Mouse (Mus musculus) c-Kit-positive CD71-positive TER-119-positive erythroid progenitor cells, embryonic 14.5 days (primary cell): Measurements from ENCODE around the gene Hhat.
A peak's percentile ranks its signal among the peaks of the same experiment; 100 is the strongest.

Experiments used
- DNase-seq: peaks from one replicate; pipeline ENCODE4 v3.0.0-alpha.2; 2013; ENCODE audit warnings: low spot score

Gene Hhat

GRCm38 (mm10) chr1:192770495-192771331 lies at the start of gene Hhat:
Gene Hhat, minus strand, starts transcription at chr1:192771223.
- DNase-seq: no peak

DNA sequence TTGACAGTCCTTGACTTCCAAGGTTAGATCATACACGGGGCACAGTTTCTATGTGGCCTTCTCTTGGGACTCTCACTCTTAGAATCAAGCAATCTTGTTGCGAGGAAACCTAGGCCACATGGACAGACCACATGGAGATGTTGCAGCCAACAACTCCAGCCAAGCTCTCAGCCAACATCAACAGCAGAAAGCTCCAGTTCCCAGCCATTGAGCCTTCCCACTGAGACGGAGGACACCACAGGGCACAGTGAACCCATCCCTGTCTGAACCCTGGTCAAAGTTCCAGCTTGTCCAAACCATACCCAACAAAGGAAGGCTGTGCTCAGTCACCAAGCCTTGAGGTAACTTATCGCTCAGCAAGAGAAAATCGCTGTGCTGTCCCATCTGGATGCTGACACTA lies 47.3 kb upstream of the Hhat start:
- no peak for DNase-seq

- DNase-seq: no peak
Measured at GRCm38 (mm10) chr1:192815789-192816188, 44.8 kb upstream of the Hhat start.

DNA sequence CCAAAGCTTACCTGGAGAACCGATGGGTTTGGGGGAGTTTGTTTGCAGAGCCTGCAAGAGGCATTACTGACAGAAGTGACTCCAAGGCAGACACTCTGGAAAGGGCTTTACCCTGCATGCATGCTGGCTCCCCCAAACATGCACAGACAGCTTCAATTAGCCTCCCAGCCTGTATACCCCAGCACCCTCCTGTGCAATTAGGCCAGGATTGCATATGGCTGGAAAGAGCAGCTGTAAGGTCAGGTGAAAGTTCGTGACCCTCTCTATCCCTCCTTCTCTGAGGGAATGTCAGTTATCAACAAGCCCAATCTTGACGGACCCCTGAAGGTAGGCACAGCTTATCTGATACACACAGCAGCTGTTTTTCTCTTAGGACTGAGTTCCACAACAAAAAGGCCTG lies 43.7 kb upstream of the Hhat start:
- no peak for DNase-seq

DNA sequence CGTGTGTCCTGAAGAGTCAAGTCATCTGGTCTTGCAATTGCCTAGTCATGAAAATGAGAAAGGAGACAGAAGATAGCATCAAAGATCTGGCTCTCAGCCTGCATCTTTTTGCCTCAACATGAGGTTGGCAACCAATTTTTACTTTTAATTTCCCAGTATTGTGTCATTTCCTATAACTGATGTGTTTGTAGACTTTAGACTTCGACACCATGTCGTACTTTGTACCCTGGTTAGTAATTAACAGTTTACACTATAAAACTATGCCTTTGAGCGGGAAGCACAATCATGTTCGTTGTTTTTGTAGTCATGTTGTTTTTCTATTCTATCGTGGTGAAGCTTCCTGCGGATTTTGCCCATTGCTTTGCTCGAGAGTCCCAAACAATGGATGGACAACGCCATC lies 41.7 kb upstream of the Hhat start:
- no peak for DNase-seq

- DNase-seq: no peak
Measured at GRCm38 (mm10) chr1:192812290-192812689, 41.3 kb upstream of the Hhat start.

- DNase-seq: no peak
Measured at GRCm38 (mm10) chr1:192806168-192807157, 35.4 kb upstream of the Hhat start.

DNA sequence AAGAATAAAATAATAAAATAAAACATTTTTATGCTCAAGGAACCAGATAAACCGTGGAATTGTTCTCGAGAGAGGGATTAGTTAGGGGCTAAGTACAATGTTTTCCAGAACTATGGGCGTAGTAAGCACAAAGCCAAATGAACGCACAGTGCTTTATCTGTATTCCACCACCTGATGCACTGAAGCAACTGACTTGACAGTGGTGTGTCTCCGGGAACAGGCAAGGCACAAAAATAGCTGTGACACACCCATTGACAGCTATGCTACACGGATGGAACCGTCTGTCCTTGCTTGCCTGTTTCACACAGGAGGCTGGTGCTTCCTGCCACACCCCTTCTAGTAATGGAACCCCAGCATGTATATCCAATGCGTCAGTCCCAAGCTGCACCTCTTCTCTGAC lies 29.3 kb upstream of the Hhat start:
- peak; percentile 34 for DNase-seq

DNA sequence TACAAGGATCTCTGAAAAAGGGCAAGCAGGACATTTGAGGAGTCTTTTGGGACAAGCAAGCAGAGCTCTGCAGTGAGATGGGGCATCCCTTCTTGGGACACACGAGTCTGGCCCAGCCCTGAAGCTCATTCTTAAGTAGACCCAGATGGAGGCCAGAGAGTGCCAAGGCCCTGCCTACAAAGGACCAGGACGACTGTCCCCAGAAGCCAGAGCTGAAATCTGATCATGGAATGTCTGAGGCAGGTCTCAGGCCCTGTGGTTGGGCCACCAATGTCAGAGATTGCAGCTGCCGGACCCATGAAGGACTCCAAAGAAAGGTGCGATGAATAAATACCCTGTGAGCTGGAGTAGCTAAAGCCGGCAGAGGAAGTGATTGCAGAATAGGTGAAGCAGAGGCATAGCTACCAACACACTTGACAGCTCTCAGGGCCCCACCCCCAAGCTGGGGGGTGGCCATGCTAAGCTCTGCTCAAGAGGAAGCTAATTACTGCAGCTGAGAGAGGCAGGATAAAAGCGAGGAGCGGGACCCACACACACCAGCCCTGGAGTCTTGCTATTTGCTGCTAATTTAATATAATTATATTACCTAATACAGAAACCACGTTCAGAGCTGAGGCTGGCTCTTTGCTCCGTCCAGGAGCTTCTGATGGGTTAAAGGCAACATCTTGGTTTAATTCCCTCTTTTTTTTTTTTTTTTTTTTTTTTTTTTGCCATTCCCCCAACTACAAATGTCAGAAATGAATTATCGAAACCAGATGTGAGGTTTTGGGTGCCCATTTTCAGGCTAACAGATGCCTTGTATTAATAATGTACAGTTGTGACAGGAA lies 28.4 kb upstream of the Hhat start:
- DNase-seq: no peak

DNA sequence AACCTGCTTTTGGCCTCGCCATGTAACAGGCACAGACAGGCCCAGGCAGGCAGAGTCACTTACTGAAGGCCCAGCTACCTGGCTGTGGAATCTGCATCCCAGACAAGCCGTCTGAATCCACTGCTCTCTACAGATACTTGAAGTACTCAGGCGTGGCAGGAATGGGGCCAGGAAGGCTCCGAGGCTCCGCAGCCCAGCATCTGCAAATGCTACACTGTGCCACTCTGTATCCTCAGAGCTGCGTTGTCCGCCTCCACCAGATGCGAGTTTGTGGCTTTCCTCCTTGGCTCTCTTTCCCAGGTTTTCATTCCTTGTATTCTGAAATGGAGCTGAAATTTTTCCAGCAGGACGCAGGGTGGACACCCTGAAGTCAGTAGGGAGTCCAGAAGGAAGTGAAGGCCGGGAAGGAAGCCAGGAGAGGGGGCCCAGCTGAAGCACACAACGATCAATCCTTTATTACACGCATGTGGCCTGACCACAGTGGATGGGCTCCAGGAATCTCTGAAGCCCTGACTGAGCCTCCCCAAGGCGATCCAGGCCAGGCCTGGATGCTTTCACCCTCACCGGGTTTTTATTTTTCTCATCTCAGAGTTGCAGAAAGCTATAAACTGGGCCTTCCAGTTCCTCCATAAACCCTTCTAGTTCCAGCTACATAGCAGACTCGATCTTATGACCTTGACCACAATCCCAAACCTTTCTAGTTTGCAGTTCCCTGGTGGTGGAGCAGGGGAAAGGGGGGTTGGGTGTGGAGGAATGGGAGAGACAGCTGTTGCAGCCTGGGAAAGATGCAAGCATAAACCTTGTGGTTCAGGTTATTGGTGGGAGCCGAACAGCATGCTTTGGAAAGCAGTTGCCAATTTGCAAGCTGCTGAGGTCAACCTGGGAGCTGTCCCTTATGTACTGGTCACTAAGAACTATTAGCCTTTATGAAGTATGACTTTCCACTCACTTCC lies 27.5 kb upstream of the Hhat start:
- DNase-seq: no peak

DNA sequence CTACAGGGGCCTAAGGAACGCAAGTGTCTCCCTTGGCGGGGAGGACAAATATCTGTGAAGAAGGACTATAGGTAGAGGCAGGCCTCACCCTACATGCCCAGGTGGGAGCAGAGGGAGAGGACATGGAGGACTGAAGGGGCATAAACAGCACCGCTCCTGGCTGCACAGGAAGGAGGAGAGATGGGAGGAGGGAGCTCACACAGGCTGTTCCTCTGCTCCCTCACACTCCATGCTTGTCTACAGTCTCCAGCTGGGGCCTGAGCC lies 25.9 kb upstream of the Hhat start:
- DNase-seq: no peak

DNA sequence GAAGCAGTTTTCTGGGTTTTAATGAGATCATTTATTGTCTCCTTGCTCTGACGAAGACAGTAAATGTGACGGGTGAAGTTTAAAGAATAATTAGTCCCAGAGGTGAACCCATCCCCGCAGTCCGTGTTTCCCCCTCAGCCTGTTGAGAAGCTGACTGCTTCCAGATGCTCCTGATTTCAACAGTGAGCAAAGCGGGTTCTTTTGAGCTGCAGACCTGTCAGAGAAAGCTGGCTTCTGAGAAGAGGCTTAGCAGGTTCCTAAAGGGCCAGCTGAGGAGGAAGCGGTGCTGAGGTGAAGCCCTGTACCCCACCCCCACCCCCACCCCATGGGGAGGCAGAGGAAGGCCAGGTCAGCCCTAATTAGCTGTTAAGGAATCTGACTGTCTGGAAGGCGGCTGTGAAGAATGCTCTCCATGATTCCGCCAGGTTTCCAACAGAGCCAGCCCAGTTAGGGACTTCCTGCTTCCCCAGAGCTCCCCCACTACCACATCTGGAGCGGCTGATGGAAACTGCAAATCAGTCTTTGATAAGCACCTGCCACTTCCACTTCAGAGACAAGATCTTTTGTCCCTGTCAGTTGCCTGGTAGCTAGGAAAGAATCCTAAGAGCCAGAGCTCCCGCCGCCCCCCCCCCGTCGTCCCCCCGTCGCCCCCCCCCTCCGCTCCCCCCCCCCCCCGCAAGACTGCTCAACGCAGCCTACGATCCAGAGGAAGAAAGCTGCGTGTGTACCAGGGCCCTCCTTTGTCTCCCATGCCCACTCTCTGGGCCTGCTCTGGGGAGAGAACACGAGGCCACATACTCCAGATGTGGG lies 25.4 kb upstream of the Hhat start:
- DNase-seq: no peak

DNA sequence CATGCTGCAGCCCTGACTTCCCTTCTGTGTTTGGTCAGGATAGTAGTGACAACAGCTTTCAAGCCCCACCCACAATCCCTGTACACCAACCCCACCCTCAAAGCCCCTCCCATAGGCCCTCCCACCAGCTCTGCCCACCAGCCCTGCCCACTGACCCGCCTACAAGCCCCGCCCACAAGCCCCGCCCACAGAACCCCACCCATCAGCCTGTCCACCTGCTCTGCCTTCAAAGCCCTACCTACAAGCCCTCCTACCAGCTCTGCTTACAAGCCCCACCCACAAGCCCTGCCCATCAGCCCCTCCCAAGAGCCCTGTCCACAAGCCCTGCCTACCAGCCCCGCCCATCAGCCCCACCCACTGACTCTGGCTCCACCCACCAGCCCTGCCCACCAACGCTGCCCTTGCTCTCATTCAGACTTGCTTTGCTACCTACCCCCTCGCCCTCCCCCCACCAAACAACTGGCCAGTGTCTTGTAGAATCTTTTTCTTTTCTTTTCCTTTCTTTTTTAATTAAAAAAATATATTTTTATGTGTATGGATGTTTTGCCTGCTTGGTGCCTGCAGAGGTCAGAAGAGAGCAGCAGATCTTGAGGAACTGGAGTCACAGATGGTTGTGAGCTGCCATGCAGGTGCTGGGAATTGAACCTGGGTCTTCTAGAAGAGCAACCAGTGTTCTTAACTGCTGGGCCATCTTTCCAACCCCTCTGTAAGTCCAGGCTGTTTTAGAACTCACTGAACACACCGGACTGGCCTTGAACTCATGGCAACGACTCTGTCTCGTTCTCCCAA lies 24.1 kb upstream of the Hhat start:
- DNase-seq: peak; percentile 38

DNA sequence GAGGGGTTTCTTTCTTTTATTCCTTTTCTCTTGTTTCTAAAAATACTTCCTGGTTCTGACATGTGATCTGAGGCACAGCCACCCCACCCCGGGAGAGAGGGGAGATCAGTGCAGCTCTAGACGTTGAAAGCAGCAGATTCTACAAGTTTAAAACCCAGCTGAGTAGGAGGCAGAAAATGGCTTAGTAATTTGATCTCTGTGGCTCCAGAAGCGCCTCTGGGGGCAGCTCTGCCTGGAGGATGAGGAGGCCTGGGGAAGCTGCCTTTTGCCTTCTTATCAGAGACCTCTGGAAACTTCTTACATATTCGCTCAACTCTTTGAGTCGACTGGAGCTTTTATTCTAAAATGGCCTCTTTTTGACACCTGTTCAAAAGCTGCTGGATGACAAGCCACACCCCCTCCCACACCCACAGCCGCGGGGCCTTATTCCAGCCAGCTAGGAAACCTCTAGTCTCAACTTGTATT lies 20.9 kb upstream of the Hhat start:
- no peak for DNase-seq

GRCm38 (mm10) chr1:192790442-192790841 lies 19.4 kb upstream of the Hhat start:
- peak; percentile 23 for DNase-seq

DNA sequence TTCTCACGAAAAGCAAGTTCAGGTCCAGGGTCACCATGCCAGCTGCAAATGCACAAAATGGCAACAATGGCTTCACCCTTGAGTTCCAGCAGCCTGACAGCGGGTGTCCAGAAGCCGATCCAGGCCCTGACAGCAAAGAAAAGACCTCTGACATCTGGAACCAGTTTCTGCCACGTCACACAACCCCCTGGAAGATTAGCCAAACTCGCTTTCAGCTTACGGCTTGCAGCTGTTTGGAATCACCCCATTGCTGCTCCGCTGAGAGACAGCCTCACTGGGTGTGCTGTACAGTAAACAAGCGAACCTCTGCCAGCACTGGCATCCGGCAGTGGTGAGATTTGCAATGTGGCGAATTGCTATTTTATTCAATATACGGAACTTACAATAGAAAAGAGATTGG lies 18.8 kb upstream of the Hhat start:
- no peak for DNase-seq

DNA sequence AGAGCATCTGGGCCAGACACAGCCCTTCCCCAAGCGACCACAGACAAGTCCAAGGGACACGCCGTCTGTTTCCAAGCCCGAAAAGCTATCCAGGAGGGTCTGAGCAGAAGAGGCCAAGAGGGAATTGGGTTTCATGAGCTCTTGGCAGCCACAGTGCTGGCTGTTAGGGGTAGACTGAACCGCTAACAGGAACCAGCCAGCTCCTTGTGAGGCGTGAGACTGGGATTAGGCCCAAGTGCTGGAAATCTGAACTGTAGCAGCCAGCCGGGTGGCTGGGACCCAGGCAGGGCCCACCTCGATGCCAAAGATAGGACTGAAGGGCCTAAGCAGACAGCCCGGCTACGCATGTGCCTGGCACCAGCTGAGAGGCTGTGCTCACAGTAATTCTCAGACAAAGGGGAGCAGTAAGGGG lies 18.1 kb upstream of the Hhat start:
- DNase-seq: no peak

GRCm38 (mm10) chr1:192786194-192786593 lies 15.2 kb upstream of the Hhat start:
- no peak for DNase-seq
